Mouse (Mus musculus): Measurements from ENCODE around the gene Tmem176b. TPM values are rescaled to one million over a fixed set of nuclear protein-coding genes. Genes with fewer than 3 reads are reported as not detected.
"Not testable (repeated sequence)": the region's sequence is repeated elsewhere in the genome, so short reads cannot be mapped to it uniquely, and the experiment has no call there.

Gene Tmem176b
- polyA plus RNA-seq (2015; fragmentation: Nextera tagmentation; extraction: Ambion mirVana): 304 TPM in 2 replicates

- peak; percentile 50 for DNase-seq (ENCODE audit: low spot score)
Observed at GRCm38 (mm10) chr6:48840973-48841625, at the start of gene Tmem176b. Gene Tmem176b, minus strand, starts transcription at chr6:48841496.

- DNase-seq (ENCODE audit: low spot score): no peak
Observed at GRCm38 (mm10) chr6:48876510-48877135, 35.3 kb upstream of the Tmem176b start.

GRCm38 (mm10) chr6:48875515-48875914 is 34.2 kb upstream of the Tmem176b start:
- no peak for DNase-seq (ENCODE audit: low spot score)

GRCm38 (mm10) chr6:48874576-48874975 is 33.3 kb upstream of the Tmem176b start:
- DNase-seq (ENCODE audit: low spot score): no peak

GRCm38 (mm10) chr6:48872596-48872995 is 31.3 kb upstream of the Tmem176b start, which contains the start of gene Aoc1:
Gene Aoc1, plus strand, starts transcription at chr6:48872896.
- no peak for DNase-seq (ENCODE audit: low spot score)

GRCm38 (mm10) chr6:48869774-48870173 is 28.5 kb upstream of the Tmem176b start:
- DNase-seq (ENCODE audit: low spot score): no peak

GRCm38 (mm10) chr6:48867158-48867557 is 25.9 kb upstream of the Tmem176b start:
- DNase-seq (ENCODE audit: low spot score): no peak

GRCm38 (mm10) chr6:48866355-48866950 is 25.2 kb upstream of the Tmem176b start:
- not testable (repeated sequence) for DNase-seq (ENCODE audit: low spot score)

- DNase-seq (ENCODE audit: low spot score): no peak
Observed at GRCm38 (mm10) chr6:48865152-48865745, 24.0 kb upstream of the Tmem176b start.

- no peak for DNase-seq (ENCODE audit: low spot score)
Observed at GRCm38 (mm10) chr6:48864723-48865122, 23.4 kb upstream of the Tmem176b start.

- DNase-seq (ENCODE audit: low spot score): no peak
Observed at GRCm38 (mm10) chr6:48864181-48864580, 22.9 kb upstream of the Tmem176b start.

- no peak for DNase-seq (ENCODE audit: low spot score)
Observed at GRCm38 (mm10) chr6:48863488-48863887, 22.2 kb upstream of the Tmem176b start.

- DNase-seq (ENCODE audit: low spot score): no peak
Observed at GRCm38 (mm10) chr6:48862816-48863215, 21.5 kb upstream of the Tmem176b start.

- DNase-seq (ENCODE audit: low spot score): no peak
Observed at GRCm38 (mm10) chr6:48861616-48862280, 20.5 kb upstream of the Tmem176b start.

- DNase-seq (ENCODE audit: low spot score): no peak
Observed at GRCm38 (mm10) chr6:48860851-48861250, 19.6 kb upstream of the Tmem176b start.

- peak; percentile 81 for DNase-seq (ENCODE audit: low spot score)
Observed at GRCm38 (mm10) chr6:48860130-48860815, 19.0 kb upstream of the Tmem176b start.

- peak; percentile 20 for DNase-seq (ENCODE audit: low spot score)
Observed at GRCm38 (mm10) chr6:48857613-48858302, 16.5 kb upstream of the Tmem176b start.

- no peak for DNase-seq (ENCODE audit: low spot score)
Observed at GRCm38 (mm10) chr6:48854155-48854554, 12.9 kb upstream of the Tmem176b start.

- no peak for DNase-seq (ENCODE audit: low spot score)
Observed at GRCm38 (mm10) chr6:48851820-48852491, 10.7 kb upstream of the Tmem176b start.

- no peak for DNase-seq (ENCODE audit: low spot score)
Observed at GRCm38 (mm10) chr6:48845086-48845485, 3.8 kb upstream of the Tmem176b start.
